Mouse (Mus musculus): ENCODE measurements around the gene Aoc3.
"Not testable (repeated sequence)": the region's sequence is repeated elsewhere in the genome, so short reads cannot be mapped to it uniquely, and the experiment has no call there.

Gene Aoc3

DNA sequence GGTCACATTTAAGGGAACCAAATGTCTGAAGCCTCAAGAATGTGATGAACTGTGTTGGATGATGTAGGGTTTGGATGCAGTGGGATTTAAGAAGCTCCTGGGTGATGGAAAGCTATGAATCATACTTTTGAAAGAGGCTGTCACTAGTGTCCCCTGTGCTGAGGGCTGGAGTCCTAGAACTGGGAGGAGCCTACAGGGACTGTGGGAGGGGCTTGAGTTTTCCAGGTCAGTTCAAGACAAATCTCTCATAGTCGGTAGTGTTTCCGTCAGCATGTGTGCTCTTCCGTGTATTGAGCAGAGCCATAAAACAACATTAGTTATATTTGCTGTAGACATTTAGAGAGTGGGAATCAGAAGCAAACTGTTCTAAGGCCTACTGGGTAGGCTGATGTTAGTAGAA lies 3.1 kb upstream of the Aoc3 start:
- no peak for DNase-seq (ENCODE audit: low read depth, low spot score)

DNA sequence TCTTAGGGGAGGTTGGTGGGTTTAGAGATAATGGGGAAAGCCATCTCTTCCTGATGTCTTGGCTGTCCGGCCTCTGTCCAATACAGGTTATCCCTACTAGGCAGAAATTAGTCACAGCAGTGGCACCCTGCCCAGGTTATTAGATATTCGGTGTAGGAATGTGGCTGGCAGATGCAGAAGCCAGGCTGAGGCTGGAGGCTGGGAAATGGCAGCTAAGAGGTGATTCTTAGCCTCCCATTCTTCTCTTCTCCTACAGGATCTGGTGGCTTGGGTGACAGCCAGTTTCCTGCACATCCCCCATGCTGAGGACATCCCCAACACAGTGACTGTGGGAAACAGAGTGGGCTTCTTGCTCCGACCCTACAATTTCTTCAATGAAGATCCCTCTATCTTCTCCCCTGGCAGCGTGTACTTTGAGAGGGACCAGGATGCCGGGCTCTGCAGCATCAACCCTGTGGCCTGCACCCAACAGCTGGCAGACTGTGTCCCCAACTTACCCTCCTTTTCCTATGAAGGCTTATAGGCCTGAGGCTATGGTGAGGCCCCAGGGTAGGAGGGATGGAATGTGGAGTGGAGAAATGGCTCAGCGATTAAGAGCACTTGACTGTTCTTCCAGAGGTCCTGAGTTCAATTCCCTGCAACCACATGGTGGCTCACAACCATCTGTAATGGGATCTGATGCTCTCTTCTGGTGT lies 1.3 kb upstream of the Aoc3 start:
- DNase-seq (ENCODE audit: low read depth, low spot score), result no peak

DNA sequence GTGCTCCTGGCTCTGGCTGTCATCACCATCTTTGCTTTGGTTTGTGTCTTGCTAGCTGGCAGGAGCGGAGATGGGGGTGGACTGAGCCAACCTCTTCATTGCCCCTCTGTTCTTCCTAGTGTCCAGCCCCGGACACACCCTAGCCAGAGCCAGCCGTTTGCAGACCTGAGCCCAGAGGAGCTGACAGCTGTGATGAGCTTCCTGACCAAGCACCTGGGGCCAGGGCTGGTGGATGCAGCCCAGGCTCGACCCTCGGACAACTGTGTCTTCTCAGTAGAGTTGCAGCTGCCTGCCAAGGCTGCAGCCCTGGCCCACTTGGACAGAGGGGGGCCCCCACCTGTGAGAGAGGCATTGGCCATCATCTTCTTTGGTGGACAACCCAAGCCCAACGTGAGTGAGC lies 556 bp downstream of the Aoc3 start:
- not testable (repeated sequence) for DNase-seq (ENCODE audit: low read depth, low spot score)

DNA sequence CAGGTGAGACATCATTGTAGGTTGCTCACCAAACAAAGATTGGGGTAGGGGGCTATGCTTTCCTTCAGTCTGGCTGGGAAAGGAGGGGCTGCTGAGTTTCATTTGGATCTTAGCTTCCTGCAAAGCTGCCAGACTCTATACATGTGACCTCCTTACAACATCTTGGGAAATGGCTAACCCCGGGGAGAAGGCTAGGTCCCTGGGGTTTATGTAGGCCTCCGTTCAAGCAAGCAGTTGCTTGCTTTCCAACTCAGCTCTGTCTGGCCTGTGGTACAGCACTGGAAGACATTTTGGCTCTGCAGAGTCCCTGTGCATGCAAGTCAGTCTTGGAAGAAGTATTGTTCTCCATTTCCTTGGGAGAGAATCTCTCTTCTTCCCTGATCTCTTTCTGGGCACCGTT lies 2.1 kb downstream of the Aoc3 start:
- no peak for DNase-seq (ENCODE audit: low read depth, low spot score)

- DNase-seq (ENCODE audit: low read depth, low spot score), result no peak
These were observed 3.6 kb downstream of the Aoc3 start for GRCm38 (mm10) chr11:101334023-101334422.

DNA sequence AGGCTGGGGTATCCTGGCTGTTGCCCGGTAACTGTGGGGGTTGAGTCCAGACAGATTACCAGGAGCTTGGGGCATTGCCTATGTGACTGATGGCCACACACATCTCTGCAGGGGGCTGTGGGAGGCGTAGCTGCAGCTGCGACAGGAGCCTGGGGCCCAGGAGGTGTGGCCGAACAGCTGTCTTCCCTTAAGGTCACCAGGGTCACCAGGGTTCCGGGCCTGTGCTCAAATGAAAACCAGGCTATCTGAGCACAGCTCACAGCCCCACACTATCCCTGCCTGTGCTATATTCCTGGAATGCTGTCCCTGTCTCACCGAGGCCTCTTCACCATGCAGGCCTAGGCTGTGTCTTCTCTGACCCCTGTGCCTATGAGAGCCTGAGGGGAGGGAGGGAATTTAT lies 4.1 kb downstream of the Aoc3 start:
- no peak for DNase-seq (ENCODE audit: low read depth, low spot score)

DNA sequence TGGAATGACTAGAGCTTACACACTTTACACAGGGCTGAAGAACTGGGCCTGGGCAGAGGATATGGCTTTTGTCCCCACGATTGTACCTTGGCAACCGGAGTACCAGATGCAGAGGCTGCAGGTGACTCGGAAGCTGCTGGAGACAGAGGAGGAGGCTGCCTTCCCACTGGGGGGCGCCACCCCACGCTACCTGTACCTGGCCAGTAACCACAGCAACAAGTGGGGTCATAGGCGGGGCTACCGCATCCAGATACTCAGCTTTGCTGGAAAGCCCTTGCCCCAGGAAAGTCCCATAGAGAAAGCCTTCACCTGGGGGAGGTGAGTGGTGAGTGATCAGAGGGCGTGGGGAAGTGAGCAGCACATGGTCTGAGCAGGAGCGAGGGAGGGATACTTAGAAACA lies 5.3 kb downstream of the Aoc3 start:
- DNase-seq (ENCODE audit: low read depth, low spot score), result no peak

- DNase-seq (ENCODE audit: low read depth, low spot score), result peak; percentile 53
These were observed 7.8 kb downstream of the Aoc3 start for GRCm38 (mm10) chr11:101338123-101338760.

GRCm38 (mm10) chr11:101347083-101347775 lies 16.8 kb downstream of the Aoc3 start:
- no peak for DNase-seq (ENCODE audit: low read depth, low spot score)

- no peak for DNase-seq (ENCODE audit: low read depth, low spot score)
These were observed 18.4 kb downstream of the Aoc3 start for GRCm38 (mm10) chr11:101348774-101349173.

DNA sequence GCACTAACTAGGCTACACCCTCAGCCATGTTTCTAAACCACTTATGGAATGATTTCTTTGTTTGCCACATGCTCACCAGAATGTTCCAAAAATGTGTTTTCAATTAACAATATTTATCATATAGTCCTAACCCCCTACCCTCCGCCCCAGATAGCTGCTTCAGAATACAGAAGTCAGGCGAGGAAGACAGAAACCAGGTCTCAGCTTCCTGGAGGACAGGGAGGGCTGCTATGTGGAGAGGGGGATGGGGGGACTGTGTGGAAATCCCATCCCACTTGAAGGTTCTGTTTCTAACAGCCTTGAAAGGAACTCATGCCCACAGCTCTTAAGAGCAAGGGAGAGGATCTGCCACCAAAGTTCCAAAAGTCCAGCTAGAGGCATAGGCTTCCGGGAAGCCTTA lies 18.8 kb downstream of the Aoc3 start:
- no peak for DNase-seq (ENCODE audit: low read depth, low spot score)

GRCm38 (mm10) chr11:101351100-101351720 lies 20.8 kb downstream of the Aoc3 start:
- no peak for DNase-seq (ENCODE audit: low read depth, low spot score)

- DNase-seq (ENCODE audit: low read depth, low spot score), result no peak
These were observed 21.3 kb downstream of the Aoc3 start for GRCm38 (mm10) chr11:101351721-101352111.

DNA sequence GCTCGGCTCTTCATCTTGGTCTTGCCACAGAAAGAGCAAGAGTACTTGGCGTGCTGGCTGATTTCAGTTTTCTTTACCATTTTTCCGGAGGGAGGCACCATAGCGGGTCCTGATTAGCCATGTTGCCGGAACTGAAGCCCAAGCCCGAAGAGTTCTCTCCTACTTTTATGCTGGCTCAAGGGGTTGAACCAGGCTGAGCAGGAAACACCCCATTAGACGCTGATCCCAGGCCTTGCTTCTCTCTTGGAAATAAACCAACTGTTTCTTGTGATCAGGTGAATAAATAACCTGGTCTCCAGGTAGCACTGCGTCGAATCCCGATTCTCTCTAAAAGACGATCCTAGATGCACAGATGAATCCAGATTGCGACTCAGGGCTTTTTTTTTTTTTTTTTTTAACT lies 23.0 kb downstream of the Aoc3 start:
- DNase-seq (ENCODE audit: low read depth, low spot score), result no peak

DNA sequence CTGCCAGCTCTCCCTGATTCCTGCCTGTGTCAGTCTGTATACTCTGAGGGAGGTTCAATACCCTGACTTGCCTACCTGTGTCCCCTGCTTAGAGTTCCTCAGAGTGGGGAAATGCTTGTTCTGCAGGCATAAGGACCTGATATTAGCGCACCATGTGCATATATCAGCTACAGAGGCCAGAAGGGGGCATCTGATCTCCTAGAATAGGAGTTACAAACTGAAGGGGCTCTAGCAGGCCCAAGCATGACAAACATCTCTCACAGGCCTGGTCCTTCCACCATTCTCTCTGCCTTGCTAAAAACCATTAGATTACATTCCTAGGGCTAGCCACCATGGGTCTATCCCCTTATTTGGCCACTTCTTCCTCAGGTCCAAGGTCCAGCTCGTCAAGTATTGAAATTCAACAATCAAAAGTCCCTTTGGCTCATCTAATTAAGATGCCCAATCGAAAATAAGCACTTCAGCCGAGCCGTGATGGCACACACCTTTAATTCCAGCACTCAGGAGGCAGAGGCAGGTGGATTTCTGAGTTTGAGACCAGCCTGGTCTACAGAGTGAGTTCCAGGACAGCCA lies 24.1 kb downstream of the Aoc3 start:
- no peak for DNase-seq (ENCODE audit: low read depth, low spot score)

DNA sequence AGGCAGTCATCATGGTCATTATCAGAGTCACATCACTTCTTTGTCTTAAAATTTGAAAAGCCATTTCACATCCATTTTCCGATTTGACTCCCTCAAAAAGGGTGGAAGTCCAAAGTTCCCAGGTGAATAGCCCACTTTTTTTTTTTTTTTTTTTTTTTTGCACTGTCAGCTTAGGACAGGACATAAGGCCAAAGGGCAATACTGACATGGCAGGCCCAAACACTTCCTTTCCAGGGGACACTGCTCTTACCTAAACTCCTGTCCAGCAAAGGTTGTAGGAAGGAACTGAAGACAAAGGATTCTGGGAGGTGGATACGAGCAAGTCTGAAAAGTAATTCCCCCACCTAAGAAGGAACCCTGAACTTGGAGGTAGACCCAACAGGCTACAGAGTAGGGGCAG lies 25.5 kb downstream of the Aoc3 start:
- no peak for DNase-seq (ENCODE audit: low read depth, low spot score)

DNA sequence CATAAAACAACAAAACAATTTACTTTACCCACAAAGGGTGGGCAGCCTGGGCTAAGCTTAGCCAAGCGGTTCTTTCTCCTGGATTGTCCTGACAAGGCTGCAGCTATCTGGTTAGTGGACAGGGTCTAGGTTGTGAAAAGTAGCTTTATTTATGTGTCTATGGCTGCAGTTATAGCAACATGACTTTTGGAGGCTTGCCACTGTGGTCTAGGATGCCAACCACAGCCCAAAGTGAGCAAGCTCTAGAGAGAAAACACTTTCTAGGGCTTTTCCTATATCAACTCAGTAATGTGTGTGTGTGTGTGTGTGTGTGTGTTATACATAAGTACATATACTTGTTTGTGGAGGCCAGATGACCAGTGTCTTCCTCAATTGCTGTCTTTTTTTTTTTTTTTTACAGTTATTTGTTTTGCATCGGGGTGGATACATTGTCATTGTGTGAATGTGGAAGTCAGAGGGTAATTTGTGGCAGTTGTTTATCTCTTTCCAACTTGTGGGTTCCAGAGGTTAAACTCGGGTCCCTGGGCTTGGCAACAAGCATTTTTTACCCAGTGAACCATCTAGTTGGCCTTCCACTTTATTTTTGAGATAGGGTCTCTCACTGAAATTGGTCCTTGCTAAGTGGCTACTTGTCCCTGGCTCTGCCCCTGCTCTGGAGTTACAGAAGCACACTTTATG lies 27.2 kb downstream of the Aoc3 start:
- no peak for DNase-seq (ENCODE audit: low read depth, low spot score)

DNA sequence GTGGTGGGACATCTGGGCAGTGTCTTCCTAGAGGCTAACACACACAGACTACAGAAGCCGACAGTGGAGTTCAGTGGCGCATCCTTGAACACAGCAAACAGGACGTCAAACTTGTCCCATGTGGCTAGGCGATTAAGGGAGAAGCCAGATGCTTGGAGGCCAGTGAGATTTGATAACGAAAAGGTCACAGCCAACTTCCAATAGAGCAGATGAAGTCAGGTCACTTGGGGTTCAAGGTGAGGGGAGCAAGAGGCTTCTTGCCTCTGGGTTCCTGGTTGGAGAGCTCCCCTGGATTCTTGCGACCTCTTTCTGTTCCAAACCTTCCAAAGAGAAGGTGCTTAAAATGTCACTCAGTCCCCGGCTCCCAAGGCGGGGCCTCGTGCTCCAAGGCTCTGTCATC lies 29.4 kb downstream of the Aoc3 start:
- no peak for DNase-seq (ENCODE audit: low read depth, low spot score)

DNA sequence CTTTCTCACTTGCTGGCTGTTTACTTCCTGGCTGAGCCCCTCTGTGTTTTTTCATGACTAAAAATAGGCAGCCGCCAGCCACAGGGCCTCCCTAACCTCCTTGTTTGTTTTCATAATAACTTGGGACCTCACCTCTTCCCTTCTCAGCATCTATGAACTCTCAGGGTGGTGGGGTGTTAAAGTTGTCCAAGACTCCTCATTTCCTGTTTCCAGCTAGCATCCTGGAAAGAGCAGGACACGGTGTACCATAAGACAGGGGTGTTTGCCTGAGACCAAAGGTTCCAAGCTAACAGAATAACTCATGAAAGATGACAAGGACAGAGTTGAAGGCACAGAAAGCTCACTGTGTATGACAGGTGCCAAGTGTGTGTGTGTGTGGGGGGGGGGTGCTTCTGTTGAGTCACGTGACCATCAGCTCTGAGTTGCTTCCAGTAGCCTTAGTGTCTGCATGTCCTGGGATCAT lies 30.3 kb downstream of the Aoc3 start:
- DNase-seq (ENCODE audit: low read depth, low spot score), result no peak

- no peak for DNase-seq (ENCODE audit: low read depth, low spot score)
These were observed 34.1 kb downstream of the Aoc3 start for GRCm38 (mm10) chr11:101364531-101364931.

GRCm38 (mm10) chr11:101367326-101367935 lies 37.0 kb downstream of the Aoc3 start, which contains the start of gene G6pc:
Gene G6pc (plus strand): TSS chr11:101367561.
- DNase-seq (ENCODE audit: low read depth, low spot score), result no peak
